Mouse (Mus musculus) limb, embryonic 12.5 days (tissue): ENCODE data around the gene Gm3099. TPM values are rescaled to one million over a fixed set of nuclear protein-coding genes. Genes with fewer than 3 reads are reported as not detected.
"Not testable (repeated sequence)": the region's sequence is repeated elsewhere in the genome, so short reads cannot be mapped to it uniquely, and the experiment has no call there.

Source experiments
- ATAC-seq: fragments of 200-750 bp; cut with Nextera tagmentation; 2 replicates; pipeline ENCODE4 v1.8.0; 2017; ENCODE audit warnings: low read depth, moderate TSS enrichment; ENCODE audit not compliant: insufficient number of reproducible peaks, insufficient read depth, low FRiP score, low TSS enrichment
- H3K27ac ChIP-seq: fragments of 300-500 bp; sonication (generic); 2 replicates; pipeline ENCODE4 v1.5.1; 2016; ENCODE audit warnings: mild to moderate bottlenecking, moderate library complexity
- H3K27me3 ChIP-seq: fragments of 300-500 bp; sonication (generic); 2 replicates; pipeline ENCODE4 v1.6.1; 2016; ENCODE audit warnings: mild to moderate bottlenecking, moderate library complexity
- H3K36me3 ChIP-seq: fragments of 300-500 bp; sonication (generic); 2 replicates; pipeline ENCODE4 v1.6.1; 2016; ENCODE audit warnings: mild to moderate bottlenecking, moderate library complexity
- H3K4me1 ChIP-seq: fragments of 300-500 bp; sonication (generic); replicated peaks from 2 replicates; pipeline ENCODE4 v1.6.1; 2016
- H3K4me2 ChIP-seq: fragments of 300-500 bp; sonication (generic); 2 replicates; pipeline ENCODE4 v1.6.1; 2016; ENCODE audit warnings: mild to moderate bottlenecking, moderate library complexity
- H3K4me3 ChIP-seq: fragments of 300-500 bp; sonication (generic); replicated peaks from 2 replicates; pipeline ENCODE4 v1.5.1; 2016; ENCODE audit warnings: mild to moderate bottlenecking
- H3K9ac ChIP-seq: fragments of 300-500 bp; sonication (generic); replicated peaks from 2 replicates; pipeline ENCODE4 v1.6.1; 2016; ENCODE audit warnings: mild to moderate bottlenecking, moderate library complexity
- H3K9me3 ChIP-seq: fragments of 300-500 bp; sonication (generic); 2 replicates; pipeline ENCODE4 v1.6.1; 2016; ENCODE audit warnings: mild to moderate bottlenecking, moderate library complexity
- WGBS: fragments of 180-500 bp; shearing (Covaris S2); methylation state at CpG from one replicate; pipeline ENCODE4 v1.1.7; 2016; 5-methylcytosine and 5-hydroxymethylcytosine counted together
- polyA plus RNA-seq: library from polyadenylated mRNA; unstranded; fragments of >200 nt; fragmentation: Nextera tagmentation; extraction: Ambion mirVana; gene quantifications from 2 replicates; pipeline ENCODE4 v1.2.1, GENCODE M21; 2016

Gene Gm3099
- not detected in 2 replicates for polyA plus RNA-seq

GRCm38 (mm10) chr14:3998094-3998493, at the start of gene Gm3099:
Gene Gm3099, plus strand, starts transcription at chr14:3998394.
- 83% methylated on average over 1 of the region's 3 CpGs for WGBS
- not testable (repeated sequence) for ATAC-seq

GRCm38 (mm10) chr14:3963247-3963646, 34.9 kb upstream of the Gm3099 start, which contains the start of gene Gm3095:
Gene Gm3095, plus strand, starts transcription at chr14:3963547.
- H3K27ac ChIP-seq, H3K9me3 ChIP-seq, H3K4me1 ChIP-seq, ATAC-seq, H3K9ac ChIP-seq, H3K4me2 ChIP-seq, H3K36me3 ChIP-seq, H3K27me3 ChIP-seq, H3K4me3 ChIP-seq: not testable (repeated sequence)
- no CpG with 5 or more reads among the region's 2 CpGs for WGBS

More at GRCm38 (mm10) chr14:3998094-3998493, at the start of gene Gm3099:
- not testable (repeated sequence) for H3K27ac ChIP-seq, H3K9me3 ChIP-seq, H3K36me3 ChIP-seq, H3K4me1 ChIP-seq, H3K27me3 ChIP-seq, H3K4me3 ChIP-seq, H3K9ac ChIP-seq, H3K4me2 ChIP-seq

- not testable (repeated sequence) for H3K4me3 ChIP-seq, H3K36me3 ChIP-seq, H3K4me2 ChIP-seq, H3K4me1 ChIP-seq, H3K9ac ChIP-seq, H3K27ac ChIP-seq, H3K9me3 ChIP-seq, ATAC-seq, H3K27me3 ChIP-seq
- WGBS: 80% methylated on average over 1 of the region's 3 CpGs
Measured at GRCm38 (mm10) chr14:4023641-4024040, 25.4 kb downstream of the Gm3099 start, which contains the start of gene Gm5796. Gene Gm5796, plus strand, starts transcription at chr14:4023941.

Other genes starting within 250 kb of the Gm3099 start
- 0.23 and 0.45 TPM in 2 replicates for gene Gm3002, start 188.3 kb upstream of the Gm3099 start, polyA plus RNA-seq
- gene Gm3033, start 152.1 kb upstream of the Gm3099 start, polyA plus RNA-seq: not detected in 2 replicates
- 0.13 TPM in 1 of 2 replicates, not detected in the other for gene Gm2916, start 114.2 kb upstream of the Gm3099 start, polyA plus RNA-seq
- not detected in 2 replicates for gene Gm3029, start 66.6 kb upstream of the Gm3099 start, polyA plus RNA-seq
- not detected in 2 replicates for gene Gm3095, start 34.8 kb upstream of the Gm3099 start, polyA plus RNA-seq
- gene Gm5796, start 25.5 kb downstream of the Gm3099 start, polyA plus RNA-seq: 0.40 and 0.60 TPM in 2 replicates
- gene Gm3115, start 85.7 kb downstream of the Gm3099 start, polyA plus RNA-seq: not detected in 2 replicates
- gene Gm8108, start 112.1 kb downstream of the Gm3099 start, polyA plus RNA-seq: 0.78 and 1.2 TPM in 2 replicates
- not detected in 2 replicates for gene Gm3127, start 166.6 kb downstream of the Gm3099 start, polyA plus RNA-seq
- 0.31 and 0.50 TPM in 2 replicates for gene Gm2974, start 184.2 kb downstream of the Gm3099 start, polyA plus RNA-seq